Mouse (Mus musculus): Measurements from ENCODE around the gene Lypd3.

GRCm38 (mm10) chr7:24588336-24588735, 48.0 kb upstream of the Lypd3 start:
- TF ChIP-seq CTCF (IDR thresholded peaks at IDR 0.05; ENCODE audit: extremely low read depth, insufficient read depth, insufficient read length, insufficient replicate concordance) (no peak), POLR2A (IDR thresholded peaks at IDR 0.05; ENCODE audit: low read depth, low read length) (no peak)

Data from spleen, adult 2 months (tissue).